8 mouse cellular contexts compared by ENCODE assay signal in the genomic region with DNA sequence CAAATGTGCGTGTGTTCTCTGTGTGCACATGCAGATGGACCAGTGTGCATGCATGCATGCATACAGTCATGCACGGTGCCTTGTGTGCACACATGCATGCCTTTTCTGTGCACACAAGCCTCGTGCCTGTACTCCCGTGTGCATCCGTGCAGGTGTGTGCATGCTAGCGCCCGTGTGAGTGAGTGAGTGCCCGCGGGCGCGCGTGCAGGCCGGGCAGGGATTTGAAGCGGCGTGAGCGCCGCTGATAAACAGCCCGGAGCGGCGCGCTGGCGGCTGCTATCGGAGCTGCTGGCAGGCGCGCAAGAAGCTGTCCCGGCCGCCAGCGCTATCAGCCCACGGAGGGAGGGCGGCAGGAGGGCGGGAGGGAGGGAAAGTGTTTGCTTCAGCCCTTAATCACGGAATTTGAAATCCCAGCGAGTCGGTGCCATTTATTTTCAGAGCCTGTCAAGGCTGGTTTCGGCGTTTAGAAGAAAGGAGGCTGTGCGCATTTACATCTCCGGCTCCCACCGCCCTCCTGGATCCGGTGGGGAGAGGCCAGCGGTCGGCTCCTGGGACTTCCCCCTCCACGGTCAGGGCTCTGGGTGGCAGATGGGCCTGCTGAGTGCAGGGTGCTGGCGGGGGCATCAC.
A peak's percentile ranks its signal among the peaks of the same experiment; 100 is the strongest.
DNase-seq lines count a peak whose midpoint lies in the region; ATAC-seq and TF ChIP-seq lines count a peak whose summit lies in the region.

No protein-coding gene starts in this region.

- no peaks in the 10 kb centered on the region for H3K36me3 ChIP-seq in heart, adult 2 months (ENCODE audit: control insufficient read depth, insufficient read depth, low read length)
- H3K36me3 ChIP-seq in limb, embryonic 12.5 days: no peaks in the 10 kb centered on the region
- H3K36me3 ChIP-seq in midbrain, embryonic 13.5 days: no peaks in the 10 kb centered on the region
- no peaks in the 10 kb centered on the region for H3K36me3 ChIP-seq in stomach, embryonic 15.5 days

- 1% methylated on average over 44 of the region's 44 CpGs for WGBS in heart, adult 2 months
- under 1% methylated on average over 44 of the region's 44 CpGs for WGBS in limb, embryonic 12.5 days
- WGBS in midbrain, embryonic 13.5 days: under 1% methylated on average over 39 of the region's 44 CpGs
- WGBS in stomach, embryonic 15.5 days: under 1% methylated on average over 44 of the region's 44 CpGs

- H3K9me3 ChIP-seq in limb, embryonic 12.5 days: peaks cover 28% of the 10 kb centered on the region; the same call in 1 of the 2 replicates
- H3K9me3 ChIP-seq in midbrain, embryonic 13.5 days: peaks cover 7% of the 10 kb centered on the region; the same call in 1 of the 2 replicates
- H3K9me3 ChIP-seq in stomach, embryonic 15.5 days: no peaks in the 10 kb centered on the region

- H3K79me2 ChIP-seq in heart, adult 2 months (replicated peaks; ENCODE audit: control insufficient read depth, insufficient read depth, low read length): no peaks in the 10 kb centered on the region

- no peak for TF ChIP-seq EP300 in heart, adult 2 months (IDR thresholded peaks at IDR 0.05; ENCODE audit: insufficient read depth, low read depth, low read length)

- peak overlapping the region; percentile 80 for H3K4me2 ChIP-seq in limb, embryonic 12.5 days
- peak overlapping the region; percentile 58 for H3K4me2 ChIP-seq in midbrain, embryonic 13.5 days (replicated peaks)
- H3K4me2 ChIP-seq in stomach, embryonic 15.5 days: peak overlapping the region; percentile 72

- ATAC-seq in limb, embryonic 12.5 days (ENCODE audit: insufficient number of reproducible peaks, insufficient read depth, low FRiP score, low TSS enrichment, low read depth): no peak
- ATAC-seq in midbrain, embryonic 13.5 days: peak; percentile 88
- peak; percentile 70 for ATAC-seq in stomach, embryonic 15.5 days (ENCODE audit: insufficient read depth, low FRiP score, low read depth)

- peak; percentile 97 for DNase-seq in heart, adult 11 months
- DNase-seq in heart, adult 8-10 months (ENCODE audit: low spot score): no peak
- peak; percentile 72 for DNase-seq in embryo, embryonic 10.5 days (ENCODE audit: low spot score)
- peak; percentile 80 to 85 for DNase-seq in heart, adult 2 months
- DNase-seq in kidney, adult 18-20 months: peak; percentile 61

- peak; percentile 57 for TF ChIP-seq CTCF in heart, adult 2 months (IDR thresholded peaks at IDR 0.05)

- intact Hi-C loops in heart, adult 2 months (cut with DNase I): loop anchor here (2.0 to 5.0 kb wide), 2 partner anchors 40 to 64 kb away; no protein-coding TSS in a partner anchor

- no peaks in the 10 kb centered on the region for H3K27me3 ChIP-seq in heart, adult 2 months (ENCODE audit: control insufficient read depth, insufficient read depth, low read length)
- H3K27me3 ChIP-seq in limb, embryonic 12.5 days: peaks cover 10% of the 10 kb centered on the region; the same call in 1 of the 2 replicates
- H3K27me3 ChIP-seq in midbrain, embryonic 13.5 days: no peaks in the 10 kb centered on the region; the same call in 1 of the 2 replicates
- H3K27me3 ChIP-seq in stomach, embryonic 15.5 days (replicated peaks): no peaks in the 10 kb centered on the region

- peak overlapping the region; percentile 40 for H3K4me3 ChIP-seq in heart, adult 2 months
- peak overlapping the region; percentile 40 for H3K4me3 ChIP-seq in limb, embryonic 12.5 days (replicated peaks)
- H3K4me3 ChIP-seq in midbrain, embryonic 13.5 days (replicated peaks): peak overlapping the region; percentile 32
- H3K4me3 ChIP-seq in stomach, embryonic 15.5 days (replicated peaks): peak overlapping the region; percentile 30

- no peak for TF ChIP-seq POLR2A in heart, adult 2 months (IDR thresholded peaks at IDR 0.05; ENCODE audit: insufficient read depth, low read depth, low read length)

- H3K9ac ChIP-seq in heart, adult 2 months (ENCODE audit: low read depth, low read length): peak overlapping the region; percentile 78
- H3K9ac ChIP-seq in limb, embryonic 12.5 days (replicated peaks): peak overlapping the region; percentile 66
- H3K9ac ChIP-seq in midbrain, embryonic 13.5 days (replicated peaks): peak overlapping the region; percentile 68
- H3K9ac ChIP-seq in stomach, embryonic 15.5 days: peak overlapping the region; percentile 34; the same call in 1 of the 2 replicates

- peak overlapping the region; percentile 86 for H3K27ac ChIP-seq in heart, adult 2 months
- H3K27ac ChIP-seq in limb, embryonic 12.5 days: peak overlapping the region; percentile 67
- H3K27ac ChIP-seq in midbrain, embryonic 13.5 days: peak overlapping the region; percentile 97
- H3K27ac ChIP-seq in stomach, embryonic 15.5 days: peak overlapping the region; percentile 95

- H3K4me1 ChIP-seq in heart, adult 2 months (ENCODE audit: control insufficient read depth, insufficient read depth, low read length): peaks cover 14% of the 10 kb centered on the region
- peaks cover 29% of the 10 kb centered on the region for H3K4me1 ChIP-seq in limb, embryonic 12.5 days (replicated peaks)
- peaks cover 37% of the 10 kb centered on the region for H3K4me1 ChIP-seq in midbrain, embryonic 13.5 days (replicated peaks)
- peaks cover 27% of the 10 kb centered on the region for H3K4me1 ChIP-seq in stomach, embryonic 15.5 days
